Mouse (Mus musculus) heart, postnatal 4 days (tissue): ENCODE data around the gene Dcxr. TPM values are rescaled to one million over a fixed set of nuclear protein-coding genes. Genes with fewer than 3 reads are reported as not detected.
"Not testable (repeated sequence)": the region's sequence is repeated elsewhere in the genome, so short reads cannot be mapped to it uniquely, and the experiment has no call there.

ENCODE experiments used
- DNase-seq: peaks from one replicate; pipeline ENCODE4 v3.0.0; 2021
- total RNA-seq, 2 experiments: library from RNA; stranded (reverse); gene quantifications; 2 replicates each; pipeline ENCODE4 v1.2.3; 2021

The Dcxr gene
- total RNA-seq, 2 experiments from 2014 or later, result 3.6 to 4.5 TPM

DNA sequence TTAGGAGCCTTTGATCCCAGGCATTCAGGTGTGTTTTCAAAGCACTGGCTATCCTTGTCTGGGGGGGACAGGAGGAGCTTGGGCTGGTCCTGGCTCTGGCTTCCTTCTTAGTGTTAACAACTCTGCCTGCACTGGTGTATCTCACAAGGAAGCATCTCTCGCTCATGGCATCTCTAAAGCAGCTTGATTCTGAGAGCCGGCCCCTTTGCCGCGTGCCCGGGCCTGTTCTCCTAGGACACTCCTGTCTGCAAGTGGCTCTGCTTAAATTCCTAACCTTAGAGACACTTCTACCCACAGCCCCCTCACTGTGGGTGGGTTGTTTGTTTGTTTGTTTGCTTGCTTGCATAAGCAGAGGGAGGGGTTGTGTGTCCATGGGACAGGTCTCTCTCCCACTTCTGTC, 19.1 kb downstream of the Dcxr start:
- no peak for DNase-seq

GRCm38 (mm10) chr11:120707225-120707624, 19.9 kb downstream of the Dcxr start:
- no peak for DNase-seq

GRCm38 (mm10) chr11:120706120-120706519, 21.0 kb downstream of the Dcxr start:
- DNase-seq, result no peak

DNA sequence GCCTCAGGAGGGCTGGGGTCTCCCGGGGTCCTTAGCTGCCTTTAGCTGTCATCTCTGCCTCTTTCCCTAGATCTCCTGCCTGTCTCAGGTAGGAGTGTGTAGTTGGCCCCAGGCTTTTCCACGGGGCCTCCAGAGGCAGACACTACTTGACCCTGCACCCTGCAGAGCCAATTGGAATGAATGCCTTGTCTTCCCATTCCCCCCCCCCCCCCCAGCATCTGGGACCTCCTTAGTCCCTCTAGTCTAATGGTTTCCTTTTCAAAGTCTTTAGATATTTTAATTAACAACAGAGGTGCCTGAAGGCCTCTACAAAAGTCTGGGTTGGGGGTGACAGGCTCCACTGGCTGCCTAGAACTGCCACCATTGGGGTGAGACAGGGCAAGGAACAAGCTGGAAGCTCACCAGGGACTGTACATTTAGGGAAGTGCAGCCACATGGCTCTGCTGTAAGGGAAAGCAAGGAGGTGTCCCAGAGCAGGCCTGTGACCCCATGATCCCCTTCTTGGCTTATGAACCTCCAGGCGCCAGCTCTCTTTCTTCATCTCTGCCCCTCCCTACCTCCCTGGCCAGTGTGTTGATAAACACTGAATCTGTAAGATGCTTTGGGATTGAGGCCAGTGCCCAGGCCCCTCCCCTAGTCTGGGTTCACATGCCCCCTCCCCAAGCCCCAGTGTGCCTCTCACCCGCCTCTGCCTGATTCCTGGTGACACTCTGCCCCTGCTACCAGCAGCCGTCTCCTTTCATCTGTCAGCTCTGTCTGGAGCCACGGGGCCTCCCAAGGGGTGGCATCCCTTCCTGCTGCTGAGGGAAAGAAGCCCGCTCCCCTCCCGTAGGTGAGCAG, 22.4 kb downstream of the Dcxr start:
- DNase-seq, result no peak

- DNase-seq, result peak; percentile 59
Measured at GRCm38 (mm10) chr11:120703696-120704454, 23.2 kb downstream of the Dcxr start.

DNA sequence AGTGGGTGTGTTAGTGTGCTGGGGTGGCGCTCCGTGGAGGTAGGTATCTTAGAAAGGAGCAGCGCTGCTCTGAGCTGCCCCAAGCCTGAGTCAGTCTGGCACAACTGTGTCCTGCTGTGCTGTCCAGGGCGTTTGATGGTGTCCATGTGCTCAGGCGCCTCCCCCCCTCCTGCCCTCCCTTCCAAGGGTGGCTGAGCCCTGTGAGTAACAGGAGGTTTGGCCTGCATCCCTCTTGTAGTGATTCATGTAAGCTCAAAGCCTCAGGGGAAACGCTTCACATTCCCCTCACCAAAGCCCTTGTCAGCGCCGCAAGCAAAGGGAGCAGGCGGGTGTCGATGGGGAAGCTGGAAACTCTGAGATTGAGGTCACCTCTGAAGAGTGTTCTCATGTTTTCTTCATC, 29.3 kb downstream of the Dcxr start:
- peak; percentile 71 for DNase-seq

DNA sequence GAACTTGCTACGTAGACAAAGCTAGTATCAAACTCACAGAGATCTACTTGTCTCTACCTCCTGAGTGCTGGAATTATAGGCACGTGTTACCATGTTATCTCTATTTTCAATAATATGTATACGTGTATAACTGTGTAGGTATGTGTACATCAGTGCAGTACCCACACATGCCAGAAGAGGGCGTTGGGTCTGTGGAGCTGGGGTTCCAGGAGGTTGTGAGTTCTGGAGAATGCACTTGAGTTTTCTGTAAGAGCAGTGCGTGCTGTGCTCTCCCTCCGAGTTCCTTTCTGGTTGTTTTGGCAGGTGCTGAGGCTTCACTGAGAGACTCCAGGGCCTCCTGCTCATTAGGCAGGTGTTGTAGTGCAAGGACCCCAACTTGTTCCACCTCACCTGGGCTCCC, 30.5 kb downstream of the Dcxr start:
- no peak for DNase-seq

DNA sequence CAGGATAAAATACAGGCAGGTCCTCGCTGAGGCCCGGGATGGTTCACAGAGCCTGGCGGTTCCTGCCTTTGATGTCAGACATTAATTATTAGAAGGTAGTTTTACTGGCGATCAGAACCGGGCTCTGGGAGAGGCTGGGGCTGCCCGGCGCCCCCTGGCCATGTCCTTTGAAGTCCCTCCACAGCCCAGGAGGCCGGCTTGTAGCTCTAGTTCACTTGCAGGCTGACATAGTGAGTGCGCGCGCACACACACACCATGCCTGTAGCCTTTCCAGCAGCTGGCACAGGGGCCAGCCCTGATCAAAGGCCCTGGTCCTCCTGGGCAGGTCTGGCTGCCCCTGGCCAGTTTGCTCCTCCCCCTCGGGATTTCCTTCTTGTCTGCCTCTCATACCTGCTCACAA, 31.4 kb downstream of the Dcxr start:
- no peak for DNase-seq

DNA sequence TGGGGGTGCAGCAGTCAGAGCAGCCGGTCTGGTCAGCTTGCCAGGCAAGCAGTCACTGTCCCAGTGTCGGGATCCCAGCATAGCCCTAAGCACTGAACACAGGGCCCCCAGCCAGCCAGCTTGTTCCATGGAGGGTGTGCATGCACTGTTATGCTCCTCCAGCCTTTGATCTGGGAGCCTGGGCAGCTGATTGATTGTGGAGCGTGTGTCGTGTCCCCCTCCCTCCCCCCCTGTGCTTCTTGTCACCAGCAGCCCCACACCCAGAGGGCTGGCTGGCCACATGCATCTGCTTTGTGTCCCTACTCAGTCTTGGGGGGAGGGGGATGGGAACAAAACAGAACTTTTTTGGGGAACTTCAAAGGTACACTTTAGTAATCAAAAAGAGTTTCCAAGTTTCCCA, 31.9 kb downstream of the Dcxr start:
- peak; percentile 30 for DNase-seq

DNA sequence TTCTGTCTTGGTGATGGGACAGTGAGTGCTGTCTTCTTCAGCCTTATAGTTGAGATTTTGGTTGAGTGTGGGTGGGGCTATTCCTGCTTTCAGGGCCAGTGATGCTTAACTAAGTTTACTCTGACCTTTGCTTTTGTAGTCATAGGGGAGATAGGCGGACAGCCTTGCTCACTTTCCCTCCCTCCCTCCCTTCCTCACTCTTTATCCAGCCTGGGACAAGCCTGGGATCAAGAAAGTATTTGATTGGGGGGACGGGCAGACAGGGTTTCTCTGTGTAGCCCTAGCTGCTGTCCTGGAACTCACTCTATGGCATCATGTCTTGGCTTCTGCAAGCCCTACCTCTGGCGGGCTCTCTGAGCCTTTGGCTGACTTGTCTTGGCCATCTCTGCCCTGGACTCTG, 33.6 kb downstream of the Dcxr start:
- DNase-seq, result no peak

GRCm38 (mm10) chr11:120692471-120693011, 34.5 kb downstream of the Dcxr start:
- peak; percentile 50 for DNase-seq

DNA sequence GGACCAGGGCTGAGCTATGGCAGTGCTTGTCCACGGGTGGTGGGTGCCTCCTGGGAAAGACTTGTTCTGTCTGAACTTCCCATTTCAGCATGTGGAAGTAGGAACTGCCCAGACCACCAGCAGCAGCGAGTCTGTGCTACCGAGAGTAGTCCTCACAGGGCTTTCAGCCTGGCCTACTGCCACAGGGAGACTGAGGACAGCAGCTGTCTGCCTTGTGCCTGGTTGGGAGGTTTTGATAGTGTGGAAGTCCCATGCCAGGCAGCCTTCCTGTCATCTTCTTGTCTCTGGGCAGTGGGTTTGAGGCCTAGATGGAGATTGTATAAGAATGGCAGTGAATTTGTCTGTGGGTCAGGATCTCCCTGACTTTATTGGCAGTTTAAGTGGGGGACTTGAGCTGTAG, 37.7 kb downstream of the Dcxr start:
- no peak for DNase-seq

DNA sequence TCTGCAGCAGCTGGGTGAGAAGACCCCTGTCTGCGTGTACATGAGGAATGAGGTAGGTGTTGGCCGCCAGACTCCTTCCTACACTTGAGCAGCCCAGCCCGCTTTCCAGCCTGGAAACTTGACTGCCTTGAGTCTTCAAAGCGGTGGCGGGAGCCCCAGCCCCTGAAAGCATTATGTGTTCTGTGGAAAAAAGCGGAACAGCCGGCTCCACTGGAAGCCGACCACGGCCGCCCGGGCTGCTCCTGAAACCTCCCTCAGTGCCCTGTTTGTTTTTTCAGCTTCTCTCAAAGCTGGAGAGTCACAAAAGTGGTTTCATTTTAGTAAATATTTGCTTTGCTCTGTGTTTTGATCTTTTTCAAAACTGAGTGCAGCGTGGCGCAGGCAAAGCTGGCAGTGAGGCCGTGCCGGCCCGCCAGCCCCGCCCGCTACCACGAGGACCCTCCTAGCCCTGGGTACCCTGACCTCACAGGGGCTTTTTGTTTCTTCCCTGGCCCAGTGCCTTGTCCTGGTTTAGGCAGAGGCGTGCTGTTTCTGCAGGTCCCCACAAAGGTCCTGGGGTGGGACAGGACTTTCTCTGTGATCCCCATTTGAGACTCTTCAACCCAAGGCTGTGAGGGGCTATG, 40.3 kb downstream of the Dcxr start:
- DNase-seq, result no peak

DNA sequence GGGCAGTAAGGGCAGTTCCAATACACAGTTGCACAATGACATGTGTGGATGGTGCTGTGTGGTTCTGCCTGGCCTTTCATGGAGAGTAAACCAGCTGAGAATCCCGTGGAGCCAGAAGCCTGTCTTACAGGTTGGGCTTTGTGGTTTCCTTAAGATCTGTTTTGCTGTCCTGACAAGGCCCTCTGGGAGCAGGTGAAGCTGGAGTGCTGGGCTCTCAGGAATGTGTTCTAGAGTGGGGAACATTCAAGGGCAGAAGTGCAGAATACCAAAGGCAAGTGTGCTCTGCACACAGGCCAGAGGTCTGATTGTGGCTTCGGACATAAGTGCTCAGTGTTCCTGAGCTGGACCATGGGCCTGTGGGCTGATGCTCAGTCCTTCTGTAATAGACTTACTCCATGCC, 42.4 kb downstream of the Dcxr start:
- DNase-seq, result no peak

GRCm38 (mm10) chr11:120684086-120684485, 43.0 kb downstream of the Dcxr start:
- no peak for DNase-seq

DNA sequence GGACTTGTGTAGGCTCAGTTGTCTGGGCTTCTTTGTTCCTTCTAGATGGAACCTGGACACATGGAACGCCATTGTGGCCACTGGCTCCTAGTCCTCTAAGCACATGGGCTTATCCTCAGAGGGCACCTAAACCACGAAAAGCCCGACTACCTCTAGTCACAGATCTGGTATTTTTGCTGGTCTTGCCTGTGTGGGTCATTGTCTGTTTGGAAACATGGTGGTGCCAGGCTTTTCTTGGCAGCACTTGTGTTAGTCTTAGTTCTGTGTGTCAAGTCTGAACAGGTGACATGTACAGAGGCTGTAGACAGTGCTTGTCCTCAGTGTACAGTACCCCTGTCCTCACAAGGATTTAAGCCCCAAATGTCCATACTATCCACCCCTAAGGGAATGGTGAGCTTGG, 43.5 kb downstream of the Dcxr start:
- no peak for DNase-seq

DNA sequence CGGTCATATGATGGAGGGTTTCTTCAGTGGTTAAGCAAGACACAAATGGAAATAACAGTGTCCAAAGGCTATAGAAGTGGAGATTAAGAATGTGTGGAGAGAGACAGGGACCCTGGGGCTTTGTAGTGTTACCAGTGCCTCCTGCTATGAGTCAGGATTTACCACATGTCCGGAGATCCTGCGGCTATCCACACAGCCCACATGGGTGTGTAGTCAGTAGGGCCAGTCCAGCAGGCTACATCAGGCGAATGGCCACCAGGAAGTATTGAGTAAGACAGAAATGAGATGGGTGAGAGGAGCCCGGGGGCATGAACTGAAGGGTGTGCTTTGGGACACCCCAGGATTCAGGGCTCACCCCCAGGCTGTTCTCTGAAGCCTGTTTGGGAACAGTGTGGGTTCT, 44.4 kb downstream of the Dcxr start:
- DNase-seq, result no peak

- DNase-seq, result peak; percentile 44
Measured at GRCm38 (mm10) chr11:120679909-120680308, 47.2 kb downstream of the Dcxr start.

GRCm38 (mm10) chr11:120676951-120677350, 50.1 kb downstream of the Dcxr start:
- no peak for DNase-seq

- not testable (repeated sequence) for DNase-seq
Measured at GRCm38 (mm10) chr11:120675875-120676274, 51.2 kb downstream of the Dcxr start.
